Mouse (Mus musculus): ENCODE results near the gene Klhdc1. TPM values are rescaled to one million over a fixed set of nuclear protein-coding genes. Genes with fewer than 3 reads are reported as not detected.

Klhdc1 gene
- total and polyA plus RNA-seq, 3 experiments = 10.2 to 38.7 (median 34.6) TPM

- peak in 1 of 2 experiments; percentile 34 for DNase-seq
- no peak overlapping the region for H3K9ac ChIP-seq (ENCODE audit: low read depth, low read length)
- H3K27ac ChIP-seq = peak overlapping the region; percentile 95
Observed at GRCm38 (mm10) chr12:69295651-69296050, 54.7 kb downstream of the Klhdc1 start.

GRCm38 (mm10) chr12:69296511-69297410, 55.8 kb downstream of the Klhdc1 start, which contains the start of gene Klhdc2:
Klhdc2 (plus strand) TSS chr12:69296681.
- Histone ChIP-seq H3K4me1 (ENCODE audit: control insufficient read depth, insufficient read depth, low read length) (peaks cover 6% of the 10 kb centered on the region), H3K27ac (peak within 1 kb of the TSS; percentile 95), H3K79me2 (replicated peaks; ENCODE audit: control insufficient read depth, insufficient read depth, low read length) (peaks cover 3% of the 10 kb centered on the region; the same call in 1 of the 2 replicates), H3K4me3 (peak within 1 kb of the TSS; percentile 80), H3K27me3 (ENCODE audit: control insufficient read depth, insufficient read depth, low read length) (no peaks in the 10 kb centered on the region), H3K9ac (ENCODE audit: low read depth, low read length) (peak within 1 kb of the TSS; percentile 99), H3K36me3 (ENCODE audit: control insufficient read depth, insufficient read depth, low read length) (peaks cover 6% of the 10 kb centered on the region)
- intact Hi-C loops (cut with DNase I) = loop anchor here (2.0 to 5.0 kb wide), 2 partner anchors 56 to 99 kb away; partner anchors contain the start of genes Dnaaf2, Gm49383 and Klhdc1
- WGBS = under 1% methylated on average over 97 of the region's 98 CpGs
- TF ChIP-seq CTCF (IDR thresholded peaks at IDR 0.05) (peak; percentile 13; the same call in 1 of the 2 replicates), EP300 (IDR thresholded peaks at IDR 0.05; ENCODE audit: insufficient read depth, low read depth, low read length) (peak; percentile 43; the same call in 1 of the 2 replicates), POLR2A (IDR thresholded peaks at IDR 0.05; ENCODE audit: insufficient read depth, low read depth, low read length) (peak; percentile 83)
- DNase-seq = peak; percentile 91 to 92

More at GRCm38 (mm10) chr12:69295651-69296050, 54.7 kb downstream of the Klhdc1 start:
- H3K4me1 ChIP-seq (ENCODE audit: control insufficient read depth, insufficient read depth, low read length) = peaks cover 6% of the 10 kb centered on the region
- intact Hi-C loops (cut with DNase I) = loop anchor here (2.0 to 5.0 kb wide), 2 partner anchors 55 to 98 kb away; partner anchors contain the start of genes Dnaaf2, Gm49383 and Klhdc1
- peaks cover 6% of the 10 kb centered on the region for H3K36me3 ChIP-seq (ENCODE audit: control insufficient read depth, insufficient read depth, low read length)
- H3K27me3 ChIP-seq (ENCODE audit: control insufficient read depth, insufficient read depth, low read length) = no peaks in the 10 kb centered on the region
- TF ChIP-seq EP300 (IDR thresholded peaks at IDR 0.05; ENCODE audit: insufficient read depth, low read depth, low read length) = no peak
- no peak for TF ChIP-seq CTCF (IDR thresholded peaks at IDR 0.05)
- no peak for TF ChIP-seq POLR2A (IDR thresholded peaks at IDR 0.05; ENCODE audit: insufficient read depth, low read depth, low read length)
- no peak overlapping the region for H3K4me3 ChIP-seq
- WGBS = 82% methylated on average over 4 of the region's 4 CpGs
- peaks cover 3% of the 10 kb centered on the region; the same call in 1 of the 2 replicates for H3K79me2 ChIP-seq (replicated peaks; ENCODE audit: control insufficient read depth, insufficient read depth, low read length)

DNA sequence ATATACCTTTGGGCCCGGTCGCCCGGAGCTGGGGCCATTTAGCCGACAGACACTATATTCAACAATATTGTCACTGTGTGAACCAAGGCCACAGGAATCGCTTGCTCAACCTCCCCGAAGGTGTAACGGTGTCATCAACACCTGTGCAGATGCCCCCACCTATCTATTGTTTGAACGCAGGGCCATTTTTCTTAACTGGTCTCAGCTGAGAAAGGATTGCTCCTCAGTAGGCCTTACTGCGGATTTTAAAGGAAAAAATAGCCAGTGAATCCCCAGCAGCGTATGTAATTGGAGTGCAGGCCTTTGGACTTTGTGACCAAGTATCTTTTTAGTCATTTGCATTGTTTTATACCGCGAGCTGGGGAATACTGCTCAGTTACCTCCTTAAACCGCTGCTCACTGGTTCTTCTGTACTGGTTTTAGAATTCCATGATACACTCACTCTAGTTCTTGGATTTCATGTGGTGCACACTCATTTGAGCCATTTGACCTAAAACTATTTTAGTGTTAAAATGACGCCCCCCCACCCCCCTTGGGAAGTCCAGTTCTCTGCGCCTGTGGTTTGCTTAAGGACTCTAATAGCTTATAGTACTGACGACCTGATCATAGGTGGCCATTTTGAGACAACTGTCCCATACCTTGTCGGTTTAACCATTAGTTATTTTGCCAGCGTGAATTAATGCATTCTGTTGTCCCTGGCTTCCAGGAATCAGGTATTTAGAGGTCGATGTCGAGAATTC, 56.6 kb downstream of the Klhdc1 start:
- H3K36me3 ChIP-seq (ENCODE audit: control insufficient read depth, insufficient read depth, low read length) = peaks cover 8% of the 10 kb centered on the region
- intact Hi-C loops (cut with DNase I) = loop anchor here (2.0 to 5.0 kb wide), 2 partner anchors 57 to 100 kb away; partner anchors contain the start of genes Dnaaf2, Gm49383 and Klhdc1
- H3K9ac ChIP-seq (ENCODE audit: low read depth, low read length) = peak overlapping the region; percentile 99
- peak overlapping the region; percentile 95 for H3K27ac ChIP-seq
- peak overlapping the region; percentile 80 for H3K4me3 ChIP-seq
- no peak for DNase-seq
- H3K4me1 ChIP-seq (ENCODE audit: control insufficient read depth, insufficient read depth, low read length) = peaks cover 6% of the 10 kb centered on the region
- TF ChIP-seq CTCF (IDR thresholded peaks at IDR 0.05) = no peak
- no peak for TF ChIP-seq POLR2A (IDR thresholded peaks at IDR 0.05; ENCODE audit: insufficient read depth, low read depth, low read length)
- no peak for TF ChIP-seq EP300 (IDR thresholded peaks at IDR 0.05; ENCODE audit: insufficient read depth, low read depth, low read length)
- WGBS = 18% methylated on average over 20 of the region's 20 CpGs
- H3K27me3 ChIP-seq (ENCODE audit: control insufficient read depth, insufficient read depth, low read length) = no peaks in the 10 kb centered on the region
- peaks cover 3% of the 10 kb centered on the region; the same call in 1 of the 2 replicates for H3K79me2 ChIP-seq (replicated peaks; ENCODE audit: control insufficient read depth, insufficient read depth, low read length)

- no peak overlapping the region for H3K4me3 ChIP-seq
- no peak for TF ChIP-seq EP300 (IDR thresholded peaks at IDR 0.05; ENCODE audit: insufficient read depth, low read depth, low read length)
- 0 out of 2 replicates have a peak, but pooled peaks have one; percentile 5 for TF ChIP-seq CTCF (IDR thresholded peaks at IDR 0.05)
- no peak for TF ChIP-seq POLR2A (IDR thresholded peaks at IDR 0.05; ENCODE audit: insufficient read depth, low read depth, low read length)
- no peak overlapping the region for H3K27ac ChIP-seq
- DNase-seq = no peak
- intact Hi-C loops (cut with DNase I) = loop anchor here (5.0 kb wide), 1 partner anchor 101 kb away; the partner anchor contains the start of genes Dnaaf2 and Gm49383
- H3K36me3 ChIP-seq (ENCODE audit: control insufficient read depth, insufficient read depth, low read length) = peaks cover 8% of the 10 kb centered on the region
- H3K79me2 ChIP-seq (replicated peaks; ENCODE audit: control insufficient read depth, insufficient read depth, low read length) = peaks cover 3% of the 10 kb centered on the region; the same call in 1 of the 2 replicates
- WGBS = 80% methylated on average over 4 of the region's 4 CpGs
- H3K4me1 ChIP-seq (ENCODE audit: control insufficient read depth, insufficient read depth, low read length) = peaks cover 6% of the 10 kb centered on the region
- H3K27me3 ChIP-seq (ENCODE audit: control insufficient read depth, insufficient read depth, low read length) = no peaks in the 10 kb centered on the region
- H3K9ac ChIP-seq (ENCODE audit: low read depth, low read length) = no peak overlapping the region
Observed at GRCm38 (mm10) chr12:69298281-69298680, 57.3 kb downstream of the Klhdc1 start.

GRCm38 (mm10) chr12:69299231-69299630, 58.3 kb downstream of the Klhdc1 start:
- Histone ChIP-seq H3K79me2 (replicated peaks; ENCODE audit: control insufficient read depth, insufficient read depth, low read length) (peaks cover 3% of the 10 kb centered on the region; the same call in 1 of the 2 replicates), H3K4me1 (ENCODE audit: control insufficient read depth, insufficient read depth, low read length) (peaks cover 6% of the 10 kb centered on the region), H3K36me3 (ENCODE audit: control insufficient read depth, insufficient read depth, low read length) (peaks cover 8% of the 10 kb centered on the region), H3K27ac (peak overlapping the region; percentile 33; the same call in 1 of the 2 replicates), H3K9ac (ENCODE audit: low read depth, low read length) (no peak overlapping the region), H3K27me3 (ENCODE audit: control insufficient read depth, insufficient read depth, low read length) (no peaks in the 10 kb centered on the region), H3K4me3 (0 out of 2 replicates have a peak overlapping the region, but pooled peaks have one; percentile 17)
- intact Hi-C loops (cut with DNase I) = loop anchor here (5.0 kb wide), 1 partner anchor 102 kb away; the partner anchor contains the start of genes Dnaaf2 and Gm49383
- DNase-seq = peak; percentile 52 to 62
- TF ChIP-seq EP300 (IDR thresholded peaks at IDR 0.05; ENCODE audit: insufficient read depth, low read depth, low read length) (no peak), CTCF (IDR thresholded peaks at IDR 0.05) (no peak), POLR2A (IDR thresholded peaks at IDR 0.05; ENCODE audit: insufficient read depth, low read depth, low read length) (no peak)
- 15% methylated on average over 12 of the region's 12 CpGs for WGBS
